Mouse (Mus musculus) limb, embryonic 12.5 days (tissue): ENCODE results near the gene Fa2h. TPM values are rescaled to one million over a fixed set of nuclear protein-coding genes. Genes with fewer than 3 reads are reported as not detected.
"Not testable (repeated sequence)": the region's sequence is repeated elsewhere in the genome, so short reads cannot be mapped to it uniquely, and the experiment has no call there.

Experiments used
- ATAC-seq: fragments of 200-750 bp; cut with Nextera tagmentation; 2 replicates; pipeline ENCODE4 v1.8.0; 2017; ENCODE audit warnings: low read depth, moderate TSS enrichment; ENCODE audit not compliant: insufficient number of reproducible peaks, insufficient read depth, low FRiP score, low TSS enrichment
- H3K27ac ChIP-seq: fragments of 300-500 bp; sonication (generic); 2 replicates; pipeline ENCODE4 v1.5.1; 2016; ENCODE audit warnings: mild to moderate bottlenecking, moderate library complexity
- H3K27me3 ChIP-seq: fragments of 300-500 bp; sonication (generic); 2 replicates; pipeline ENCODE4 v1.6.1; 2016; ENCODE audit warnings: mild to moderate bottlenecking, moderate library complexity
- H3K36me3 ChIP-seq: fragments of 300-500 bp; sonication (generic); 2 replicates; pipeline ENCODE4 v1.6.1; 2016; ENCODE audit warnings: mild to moderate bottlenecking, moderate library complexity
- H3K4me1 ChIP-seq: fragments of 300-500 bp; sonication (generic); replicated peaks from 2 replicates; pipeline ENCODE4 v1.6.1; 2016
- H3K4me2 ChIP-seq: fragments of 300-500 bp; sonication (generic); 2 replicates; pipeline ENCODE4 v1.6.1; 2016; ENCODE audit warnings: mild to moderate bottlenecking, moderate library complexity
- H3K4me3 ChIP-seq: fragments of 300-500 bp; sonication (generic); replicated peaks from 2 replicates; pipeline ENCODE4 v1.5.1; 2016; ENCODE audit warnings: mild to moderate bottlenecking
- H3K9ac ChIP-seq: fragments of 300-500 bp; sonication (generic); replicated peaks from 2 replicates; pipeline ENCODE4 v1.6.1; 2016; ENCODE audit warnings: mild to moderate bottlenecking, moderate library complexity
- H3K9me3 ChIP-seq: fragments of 300-500 bp; sonication (generic); 2 replicates; pipeline ENCODE4 v1.6.1; 2016; ENCODE audit warnings: mild to moderate bottlenecking, moderate library complexity
- WGBS: fragments of 180-500 bp; shearing (Covaris S2); methylation state at CpG from one replicate; pipeline ENCODE4 v1.1.7; 2016; 5-methylcytosine and 5-hydroxymethylcytosine counted together
- polyA plus RNA-seq: library from polyadenylated mRNA; unstranded; fragments of >200 nt; fragmentation: Nextera tagmentation; extraction: Ambion mirVana; gene quantifications from 2 replicates; pipeline ENCODE4 v1.2.1, GENCODE M21; 2016

Fa2h gene
- polyA plus RNA-seq, 1 experiment from 2014 or later, result not detected

DNA sequence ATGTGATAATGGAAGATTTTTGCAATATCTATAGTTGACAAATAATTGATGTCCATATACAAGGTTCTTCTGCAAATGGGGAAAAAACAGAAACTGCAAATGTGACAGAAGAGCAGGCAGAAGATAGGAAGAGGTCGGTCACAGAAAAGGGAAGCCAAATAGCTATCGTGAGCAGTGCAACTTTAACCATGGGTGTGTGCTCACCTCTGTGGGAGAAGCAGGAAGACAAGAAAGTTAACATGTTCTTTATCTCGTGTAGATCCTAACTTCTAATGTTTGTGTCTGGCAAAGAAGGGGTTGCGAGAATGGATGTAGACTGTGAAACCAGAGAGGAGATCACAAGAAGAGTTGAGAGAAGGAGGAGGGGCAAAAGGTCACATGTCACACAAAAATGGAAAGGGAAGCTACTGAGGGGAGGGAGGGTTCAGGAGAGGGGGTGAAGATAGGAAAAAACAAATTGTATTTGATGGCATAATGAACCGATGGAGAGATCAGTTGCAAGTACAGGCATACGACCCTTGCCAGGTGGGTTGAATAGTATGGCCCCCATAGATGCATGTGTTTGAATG, 68.3 kb downstream of the Fa2h start:
- Histone ChIP-seq H3K4me2 (no peak overlapping the region), H3K27me3 (0 out of 2 replicates have a peak, but pooled peaks cover 3% of the 10 kb centered on the region), H3K9ac (no peak overlapping the region), H3K36me3 (no peaks in the 10 kb centered on the region), H3K4me3 (no peak overlapping the region), H3K27ac (no peak overlapping the region), H3K4me1 (no peaks in the 10 kb centered on the region), H3K9me3 (no peaks in the 10 kb centered on the region)
- ATAC-seq, result no peak
- WGBS, result 86% methylated on average over 6 of the region's 6 CpGs

DNA sequence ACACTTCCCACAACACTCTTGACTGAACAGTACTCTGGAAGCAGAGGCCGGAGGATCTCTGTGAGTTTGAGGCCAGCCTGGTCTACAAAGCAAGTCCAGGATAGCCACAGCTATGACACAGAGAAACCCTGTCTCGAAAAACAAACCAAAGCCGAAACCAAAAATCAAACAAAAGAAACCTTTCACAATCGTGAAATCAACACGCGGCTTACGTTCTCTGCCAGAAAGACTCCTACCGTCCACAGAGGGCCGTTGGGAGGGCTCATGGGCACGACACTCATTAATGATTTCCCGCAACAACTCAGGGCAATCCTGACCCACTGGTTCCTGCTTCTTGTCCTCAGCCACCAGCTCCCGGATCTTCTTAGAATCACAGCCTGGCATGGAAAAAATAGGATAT, 78.9 kb downstream of the Fa2h start:
- H3K27ac ChIP-seq, result no peak overlapping the region

GRCm38 (mm10) chr8:111313961-111314360, 79.7 kb downstream of the Fa2h start:
- 96% methylated on average over 6 of the region's 6 CpGs for WGBS
- H3K9me3 ChIP-seq, H3K4me2 ChIP-seq, H3K4me1 ChIP-seq, H3K36me3 ChIP-seq, H3K27me3 ChIP-seq, ATAC-seq, H3K4me3 ChIP-seq, H3K9ac ChIP-seq, H3K27ac ChIP-seq: not testable (repeated sequence)

More for the DNA sequence above, 78.9 kb downstream of the Fa2h start:
- H3K4me3 ChIP-seq, result no peak overlapping the region
- H3K4me1 ChIP-seq, result no peaks in the 10 kb centered on the region
- H3K4me2 ChIP-seq, result no peak overlapping the region
- no peaks in the 10 kb centered on the region for H3K9me3 ChIP-seq
- H3K27me3 ChIP-seq, result 0 out of 2 replicates have a peak, but pooled peaks cover 6% of the 10 kb centered on the region
- H3K9ac ChIP-seq, result no peak overlapping the region
- WGBS, result 89% methylated on average over 12 of the region's 12 CpGs
- ATAC-seq, result no peak
- H3K36me3 ChIP-seq, result no peaks in the 10 kb centered on the region

GRCm38 (mm10) chr8:111312758-111313162, 80.9 kb downstream of the Fa2h start:
- Histone ChIP-seq H3K4me1 (no peaks in the 10 kb centered on the region), H3K4me3 (no peak overlapping the region), H3K27ac (no peak overlapping the region), H3K9ac (no peak overlapping the region), H3K27me3 (0 out of 2 replicates have a peak, but pooled peaks cover 2% of the 10 kb centered on the region), H3K4me2 (no peak overlapping the region), H3K36me3 (no peaks in the 10 kb centered on the region), H3K9me3 (no peaks in the 10 kb centered on the region)
- 78% methylated on average over 3 of the region's 3 CpGs for WGBS
- no peak for ATAC-seq

GRCm38 (mm10) chr8:111310006-111310405, 83.6 kb downstream of the Fa2h start:
- ATAC-seq, H3K4me1 ChIP-seq, H3K9me3 ChIP-seq, H3K9ac ChIP-seq, H3K27me3 ChIP-seq, H3K27ac ChIP-seq, H3K4me2 ChIP-seq, H3K36me3 ChIP-seq, H3K4me3 ChIP-seq: not testable (repeated sequence)
- WGBS, result 91% methylated on average over 15 of the region's 15 CpGs

GRCm38 (mm10) chr8:111305031-111305730, 88.4 kb downstream of the Fa2h start:
- H3K27ac ChIP-seq, result no peak overlapping the region
- no peaks in the 10 kb centered on the region for H3K36me3 ChIP-seq
- H3K9me3 ChIP-seq, result no peaks in the 10 kb centered on the region
- no peaks in the 10 kb centered on the region for H3K27me3 ChIP-seq
- WGBS, result 30% methylated on average over 5 of the region's 5 CpGs
- H3K4me2 ChIP-seq, result no peak overlapping the region
- H3K9ac ChIP-seq, result no peak overlapping the region
- no peaks in the 10 kb centered on the region for H3K4me1 ChIP-seq
- ATAC-seq, result no peak
- H3K4me3 ChIP-seq, result no peak overlapping the region

- Histone ChIP-seq H3K9me3 (no peaks in the 10 kb centered on the region), H3K4me3 (no peak overlapping the region), H3K9ac (no peak overlapping the region), H3K27ac (no peak overlapping the region), H3K27me3 (no peaks in the 10 kb centered on the region), H3K4me1 (no peaks in the 10 kb centered on the region), H3K36me3 (no peaks in the 10 kb centered on the region), H3K4me2 (no peak overlapping the region)
- 91% methylated on average over 3 of the region's 3 CpGs for WGBS
- ATAC-seq, result no peak
Measured at GRCm38 (mm10) chr8:111304359-111304758, 89.3 kb downstream of the Fa2h start.

DNA sequence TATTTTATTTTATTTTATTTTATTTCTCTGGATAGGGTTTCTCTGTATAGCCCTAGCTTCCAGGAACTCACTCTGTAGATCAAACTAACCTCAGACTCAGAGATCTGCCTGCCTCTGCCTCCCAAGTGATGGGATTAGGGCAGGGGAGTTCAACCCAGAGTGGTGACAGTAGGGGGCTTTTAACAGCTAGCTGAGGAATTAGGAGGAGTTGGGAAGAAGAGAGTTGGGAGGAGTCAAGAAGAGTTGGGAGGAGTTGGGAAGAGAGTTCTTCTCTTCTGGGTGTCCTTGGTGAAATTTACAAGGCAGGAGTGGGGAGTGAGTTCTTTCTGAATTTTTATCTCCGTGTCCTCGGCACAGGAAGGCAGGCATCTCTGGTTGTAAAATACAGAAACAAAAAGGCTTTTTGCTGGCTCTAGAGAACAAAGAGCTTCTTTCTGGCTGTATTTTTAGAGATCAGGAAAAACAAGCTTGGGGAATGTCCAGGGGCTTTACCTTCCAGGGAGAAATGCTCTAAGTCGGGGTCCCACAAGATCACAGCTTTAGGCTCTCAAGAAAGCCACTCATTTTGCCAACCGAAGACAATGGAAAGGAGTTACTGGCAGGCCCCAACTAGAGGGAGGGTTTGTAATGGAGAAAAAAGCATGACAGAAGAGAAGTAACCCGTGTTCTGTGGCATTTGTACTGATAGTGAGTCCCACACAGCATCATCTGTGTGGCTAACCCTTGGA, 90.4 kb downstream of the Fa2h start:
- H3K4me2 ChIP-seq, H3K4me1 ChIP-seq, H3K27me3 ChIP-seq, ATAC-seq, H3K36me3 ChIP-seq, H3K27ac ChIP-seq, H3K4me3 ChIP-seq, H3K9me3 ChIP-seq, H3K9ac ChIP-seq: not testable (repeated sequence)
- 79% methylated on average over 5 of the region's 5 CpGs for WGBS

DNA sequence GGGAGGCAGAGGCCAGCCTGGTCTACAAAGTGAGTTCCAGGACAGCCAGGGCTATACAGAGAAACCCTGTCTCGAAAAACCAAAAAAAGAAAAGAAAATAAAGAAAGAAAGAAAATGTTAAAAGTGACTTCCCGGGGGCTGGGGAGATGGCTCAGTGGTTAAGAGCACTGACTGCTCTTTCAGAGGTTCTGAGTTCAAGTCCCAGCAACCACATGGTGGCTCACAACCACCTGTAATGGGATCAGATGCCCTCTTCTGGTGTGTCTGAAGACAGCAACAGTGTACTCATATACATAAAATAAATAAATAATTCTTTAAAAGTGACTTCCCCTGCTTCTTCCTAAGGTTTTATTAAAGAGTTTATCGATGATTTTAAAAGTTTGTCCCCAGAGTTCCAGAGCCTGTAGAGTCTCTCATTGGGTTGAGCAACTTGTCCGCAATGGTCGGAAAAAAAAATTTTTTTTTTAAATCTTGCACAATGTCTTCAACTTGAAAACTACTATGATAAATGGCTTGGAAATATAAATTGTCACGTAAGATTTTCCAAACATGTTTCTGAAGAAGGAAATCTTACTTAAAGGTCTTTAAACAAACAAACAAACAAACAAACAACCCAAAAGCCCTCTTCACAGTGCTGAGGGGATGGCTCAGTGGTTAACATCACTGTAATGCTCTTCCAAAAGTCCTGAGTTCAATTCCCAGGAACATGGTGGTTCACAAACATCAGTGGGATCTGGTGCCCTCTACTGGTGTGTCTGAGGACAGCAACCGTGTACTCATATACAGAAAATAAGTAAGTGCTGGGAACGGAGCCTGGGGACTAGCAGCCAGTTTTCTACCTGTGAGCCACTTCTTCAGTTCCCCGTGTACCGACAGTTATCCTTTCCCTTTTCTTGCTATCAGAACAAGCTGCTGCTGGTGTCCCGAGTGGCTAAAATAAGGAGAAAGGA, 92.8 kb downstream of the Fa2h start:
- no peak; the same call in 1 of the 2 replicates for ATAC-seq
- peaks cover 6% of the 10 kb centered on the region; the same call in 1 of the 2 replicates for H3K4me1 ChIP-seq
- no peaks in the 10 kb centered on the region for H3K27me3 ChIP-seq
- 66% methylated on average over 11 of the region's 11 CpGs for WGBS
- H3K4me2 ChIP-seq, result peak overlapping the region; percentile 66
- H3K4me3 ChIP-seq, result peak overlapping the region; percentile 84
- peaks cover 12% of the 10 kb centered on the region for H3K36me3 ChIP-seq
- no peaks in the 10 kb centered on the region for H3K9me3 ChIP-seq
- H3K27ac ChIP-seq, result peak overlapping the region; percentile 72
- H3K9ac ChIP-seq, result no peak overlapping the region

DNA sequence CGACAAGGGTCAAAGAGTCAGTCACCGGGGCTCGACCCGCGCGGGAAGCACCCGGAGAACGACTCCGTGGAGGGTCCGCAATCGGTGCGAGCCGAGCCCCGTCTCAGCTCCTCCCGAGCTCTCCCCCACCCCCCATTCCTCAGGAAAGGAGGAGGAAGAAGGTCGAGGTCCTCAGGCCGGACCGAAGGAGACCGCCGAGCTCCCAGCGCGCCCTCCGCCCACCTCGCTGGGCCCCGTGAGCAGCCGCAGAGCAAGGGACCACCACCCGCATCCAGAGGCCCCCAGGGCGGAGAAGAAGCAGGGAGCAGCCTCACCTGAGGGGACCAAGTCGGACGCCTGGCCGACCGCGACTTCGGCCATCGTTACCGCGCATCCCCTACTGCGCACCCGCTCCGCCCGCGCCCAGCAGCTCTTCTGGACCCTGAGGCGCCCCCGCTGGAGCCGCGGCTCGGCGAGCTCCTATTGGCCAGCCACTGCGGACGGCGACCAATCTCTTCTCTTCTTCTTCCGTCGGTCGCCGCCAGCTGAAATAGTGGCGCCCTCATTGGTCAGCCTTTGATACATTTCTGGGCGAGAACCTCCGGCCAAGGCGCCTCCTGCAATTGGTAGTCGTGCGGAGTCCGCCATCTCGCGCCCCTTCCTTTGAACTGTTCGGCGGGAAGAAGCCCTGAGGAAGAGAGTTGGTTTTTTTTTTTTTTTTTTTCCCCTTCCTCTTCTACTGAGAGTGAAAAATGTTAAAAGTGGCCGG, 93.6 kb downstream of the Fa2h start, which contains the start of gene Rfwd3:
Gene Rfwd3, minus strand, starts transcription at position 402 of the 748 bp plus-strand sequence.
- Histone ChIP-seq H3K4me3 (peak within 1 kb of the TSS; percentile 84), H3K27me3 (no peaks in the 10 kb centered on the region), H3K36me3 (peaks cover 19% of the 10 kb centered on the region), H3K4me1 (peaks cover 6% of the 10 kb centered on the region; the same call in 1 of the 2 replicates), H3K4me2 (peak within 1 kb of the TSS; percentile 66), H3K9ac (peak within 1 kb of the TSS; percentile 89), H3K27ac (peak within 1 kb of the TSS; percentile 92), H3K9me3 (no peaks in the 10 kb centered on the region)
- peak; percentile 97 for ATAC-seq
- under 1% methylated on average over 65 of the region's 67 CpGs for WGBS
